In the genomic region with DNA sequence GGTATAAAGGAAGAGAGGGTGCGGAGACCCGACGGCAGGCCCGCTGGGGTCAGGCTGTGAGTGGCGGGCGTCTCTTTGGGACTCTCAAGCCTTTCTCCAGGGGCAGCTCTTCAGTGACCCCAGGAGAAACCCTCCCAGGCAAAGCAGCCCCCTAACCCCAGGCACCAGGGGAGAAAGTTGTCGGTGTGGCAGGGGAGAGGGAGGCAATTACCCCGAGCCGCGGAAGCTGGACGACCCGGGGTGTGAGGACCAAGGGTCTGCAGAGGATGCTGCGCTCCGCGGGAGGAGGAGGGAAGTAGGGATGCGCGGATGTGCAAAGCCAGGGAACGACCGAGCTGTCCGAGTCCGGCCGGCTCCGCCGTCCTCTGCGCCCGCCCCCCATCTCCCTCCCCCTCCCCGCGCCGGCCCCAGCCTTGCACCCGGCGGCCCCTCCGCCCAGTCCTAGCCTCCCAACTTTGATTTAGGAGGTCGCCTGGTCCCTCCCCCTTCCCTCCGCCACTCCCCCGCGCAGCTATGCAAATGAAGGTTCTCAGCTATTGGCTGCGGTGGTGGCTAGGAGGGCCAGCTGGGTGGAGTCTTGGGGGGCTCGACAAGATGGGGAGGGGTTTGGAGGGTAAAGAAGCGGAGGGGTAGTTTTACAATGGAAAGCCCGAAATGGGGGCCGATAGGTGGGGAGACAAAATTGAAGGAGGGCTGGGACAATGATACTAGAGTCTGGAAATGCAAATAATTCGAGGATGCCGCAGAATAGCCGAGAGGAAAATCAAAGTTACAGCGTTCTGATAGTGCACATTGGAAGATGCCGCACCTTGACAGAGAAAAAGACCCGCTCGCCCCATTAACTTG, we compare ENCODE assay signal across 8 mouse cellular contexts. TPM values are rescaled to one million over a fixed set of nuclear protein-coding genes. Genes with fewer than 3 reads are reported as not detected.
DNase-seq lines count a peak whose midpoint lies in the region; ATAC-seq and TF ChIP-seq lines count a peak whose summit lies in the region.

A gene (minus strand): TSS at position 474 of the 846 bp plus-strand sequence.

- no peak for TF ChIP-seq POLR2A in olfactory bulb, adult 2 months (IDR thresholded peaks at IDR 0.05; ENCODE audit: insufficient read depth, low read depth, low read length)

- peak within 1 kb of the TSS; percentile 62 for H3K9ac ChIP-seq in embryonic facial prominence, embryonic 13.5 days
- H3K9ac ChIP-seq in heart, embryonic 16.5 days (ENCODE audit: low read length) = peak within 1 kb of the TSS; percentile 70

- peak; percentile 79 to 83 for DNase-seq in B cell, adult 2 months
- DNase-seq in adrenal gland, postnatal 25 days = peak; percentile 76
- peak; percentile 88 for DNase-seq in kidney, postnatal 14 days
- DNase-seq in lung, adult 18-20 months = peak; percentile 76 to 77
- DNase-seq in thymus, postnatal 25 days = peak; percentile 74

- peak within 1 kb of the TSS; percentile 51 for H3K4me3 ChIP-seq in embryonic facial prominence, embryonic 13.5 days
- H3K4me3 ChIP-seq in heart, embryonic 16.5 days (ENCODE audit: low read length) = peak within 1 kb of the TSS; percentile 59
- H3K4me3 ChIP-seq in olfactory bulb, adult 2 months (ENCODE audit: insufficient read depth, low read depth, low read length) = peak within 1 kb of the TSS; percentile 67

- H3K27ac ChIP-seq in embryonic facial prominence, embryonic 13.5 days = no peak within 1 kb of the TSS
- H3K27ac ChIP-seq in heart, embryonic 16.5 days (ENCODE audit: low read length) = no peak within 1 kb of the TSS
- peak within 1 kb of the TSS; percentile 22; the same call in 1 of the 2 replicates for H3K27ac ChIP-seq in olfactory bulb, adult 2 months (ENCODE audit: insufficient read depth, low read depth, low read length)

- no peaks in the 10 kb centered on the region for H3K36me3 ChIP-seq in embryonic facial prominence, embryonic 13.5 days
- no peaks in the 10 kb centered on the region for H3K36me3 ChIP-seq in heart, embryonic 16.5 days (ENCODE audit: control insufficient read depth, insufficient read depth)

- H3K4me2 ChIP-seq in embryonic facial prominence, embryonic 13.5 days = peak within 1 kb of the TSS; percentile 82
- peak within 1 kb of the TSS; percentile 86 for H3K4me2 ChIP-seq in heart, embryonic 16.5 days (ENCODE audit: low read depth, low read length)

- peaks cover 68% of the 10 kb centered on the region for H3K27me3 ChIP-seq in embryonic facial prominence, embryonic 13.5 days
- H3K27me3 ChIP-seq in heart, embryonic 16.5 days (ENCODE audit: control insufficient read depth, insufficient read depth, low read length) = peaks cover 27% of the 10 kb centered on the region

- 1% methylated on average over 47 of the region's 48 CpGs for WGBS in embryonic facial prominence, embryonic 13.5 days
- WGBS in heart, embryonic 16.5 days = 1% methylated on average over 42 of the region's 48 CpGs
- 2% methylated on average over 47 of the region's 48 CpGs for WGBS in olfactory bulb, adult 2 months

- peak; percentile 74; the same call in 1 of the 2 replicates for ATAC-seq in embryonic facial prominence, embryonic 13.5 days (ENCODE audit: insufficient number of reproducible peaks, insufficient read depth, low FRiP score, low TSS enrichment, low read depth)
- peak; percentile 78 for ATAC-seq in heart, embryonic 16.5 days (replicated peaks; ENCODE audit: extremely low read depth, insufficient read depth, low FRiP score)

- H3K4me1 ChIP-seq in embryonic facial prominence, embryonic 13.5 days = peaks cover 27% of the 10 kb centered on the region
- peaks cover 25% of the 10 kb centered on the region for H3K4me1 ChIP-seq in heart, embryonic 16.5 days (ENCODE audit: control insufficient read depth, insufficient read depth, low read length)
- peaks cover 48% of the 10 kb centered on the region for H3K4me1 ChIP-seq in olfactory bulb, adult 2 months (ENCODE audit: control insufficient read depth, insufficient read depth, low read length)

- no peaks in the 10 kb centered on the region for H3K9me3 ChIP-seq in embryonic facial prominence, embryonic 13.5 days
- no peaks in the 10 kb centered on the region for H3K9me3 ChIP-seq in heart, embryonic 16.5 days (replicated peaks; ENCODE audit: control insufficient read depth, low read length)

- TF ChIP-seq CTCF in olfactory bulb, adult 2 months (IDR thresholded peaks at IDR 0.05; ENCODE audit: insufficient read depth, low read depth, low read length) = no peak

RNA-seq across cellular contexts. Expression of the gene that starts here (rescaled TPM):
- 1.9 and 2.2 TPM in 2 replicates for total RNA-seq in adrenal gland, postnatal 25 days (2021)
- polyA plus RNA-seq in embryonic facial prominence, embryonic 13.5 days (2015; fragmentation: Nextera tagmentation; extraction: Ambion mirVana) = 0.30 and 0.65 TPM in 2 replicates
- polyA plus RNA-seq in heart, embryonic 16.5 days (2015; fragmentation: Nextera tagmentation; extraction: Ambion mirVana) = 0.62 and 0.75 TPM in 2 replicates
- polyA plus RNA-seq in olfactory bulb, adult 2 months (2012; ENCODE audit: insufficient read depth, insufficient read length, low replicate concordance, missing spikeins) = not detected in 2 replicates

Comparison
In these comparisons a context has a peak if more than half of its experiments do, and no peak if none do; other contexts are left out.
1. RNA of the gene that starts here (polyA plus RNA-seq): not detected in olfactory bulb, adult 2 months; 0.30 to 0.65 TPM in embryonic facial prominence, embryonic 13.5 days and 0.62 to 0.75 TPM in heart, embryonic 16.5 days; every median in the first group is over 10 times any median in the second.
2. Peak in ATAC-seq, H3K4me3 ChIP-seq, H3K9ac ChIP-seq and H3K4me2 ChIP-seq in embryonic facial prominence, embryonic 13.5 days; RNA of the gene not detected or under 1 TPM.
3. Peak in ATAC-seq, H3K4me3 ChIP-seq, H3K9ac ChIP-seq and H3K4me2 ChIP-seq in heart, embryonic 16.5 days; RNA of the gene not detected or under 1 TPM.
4. Peak in every context shown above with its lines, with median percentiles within 50 percentile points of each other: DNase-seq and H3K4me3 ChIP-seq.